Mouse (Mus musculus): Measurements from ENCODE around the gene Gm10842. TPM values are rescaled to one million over a fixed set of nuclear protein-coding genes. Genes with fewer than 3 reads are reported as not detected.

Gene Gm10842
- polyA plus RNA-seq, 1 experiment = not detected

DNA sequence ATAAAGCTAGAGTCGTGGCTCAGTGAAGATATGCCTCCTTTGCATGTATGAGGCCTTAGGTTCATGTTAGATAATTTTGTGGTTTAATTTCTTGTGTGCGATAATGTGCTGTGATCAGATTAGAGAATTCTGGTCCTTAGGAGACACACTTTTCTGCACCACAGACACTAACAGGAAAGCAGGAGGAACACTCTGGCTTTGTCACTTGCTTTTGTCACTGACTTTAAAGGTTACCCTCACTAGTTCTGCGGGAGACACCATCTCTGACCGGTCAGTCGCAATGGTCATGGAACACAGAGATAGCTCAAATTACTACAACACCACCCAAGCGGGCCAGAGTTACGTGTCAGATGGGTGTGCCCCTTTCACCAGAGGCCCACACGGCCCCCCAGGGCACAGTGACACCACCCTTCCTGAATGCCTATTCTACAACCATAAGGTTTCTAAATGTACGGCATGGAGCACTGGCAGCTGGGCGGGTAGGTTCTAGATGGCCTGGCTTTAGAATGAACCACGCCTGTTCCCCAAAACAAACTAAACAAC, 5.7 kb downstream of the Gm10842 start:
- no peak for DNase-seq (ENCODE audit: extremely low spot score in 1 of 2, low spot score in 1 of 2)

GRCm38 (mm10) chr11:105153068-105153833, 6.6 kb downstream of the Gm10842 start:
- DNase-seq (ENCODE audit: extremely low spot score in 1 of 2, low spot score in 1 of 2) = no peak

DNA sequence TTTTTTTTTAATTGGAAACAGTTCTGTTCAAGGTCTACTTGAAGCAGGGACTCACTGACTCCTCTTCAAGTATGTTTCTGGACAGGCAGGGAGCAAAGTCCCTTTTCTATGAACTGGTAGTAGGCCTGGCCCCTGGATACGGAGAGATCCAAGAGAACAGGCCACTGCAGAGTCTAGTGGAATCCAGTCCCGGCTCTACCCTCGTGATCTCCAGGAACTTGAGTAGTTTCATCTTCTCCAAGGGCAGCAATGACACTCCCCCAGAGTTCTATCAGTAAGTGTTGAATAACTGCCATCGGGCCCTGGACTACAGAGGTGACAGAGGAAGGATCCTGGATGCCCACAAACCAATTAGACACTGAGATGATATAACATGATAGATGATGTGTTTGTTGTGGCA, 9.2 kb downstream of the Gm10842 start:
- DNase-seq (ENCODE audit: extremely low spot score in 1 of 2, low spot score in 1 of 2) = no peak

- DNase-seq (ENCODE audit: extremely low spot score in 1 of 2, low spot score in 1 of 2) = no peak
Observed at GRCm38 (mm10) chr11:105156748-105157267, 10.1 kb downstream of the Gm10842 start.

GRCm38 (mm10) chr11:105158047-105158446, 11.4 kb downstream of the Gm10842 start:
- no peak for DNase-seq (ENCODE audit: extremely low spot score in 1 of 2, low spot score in 1 of 2)

DNA sequence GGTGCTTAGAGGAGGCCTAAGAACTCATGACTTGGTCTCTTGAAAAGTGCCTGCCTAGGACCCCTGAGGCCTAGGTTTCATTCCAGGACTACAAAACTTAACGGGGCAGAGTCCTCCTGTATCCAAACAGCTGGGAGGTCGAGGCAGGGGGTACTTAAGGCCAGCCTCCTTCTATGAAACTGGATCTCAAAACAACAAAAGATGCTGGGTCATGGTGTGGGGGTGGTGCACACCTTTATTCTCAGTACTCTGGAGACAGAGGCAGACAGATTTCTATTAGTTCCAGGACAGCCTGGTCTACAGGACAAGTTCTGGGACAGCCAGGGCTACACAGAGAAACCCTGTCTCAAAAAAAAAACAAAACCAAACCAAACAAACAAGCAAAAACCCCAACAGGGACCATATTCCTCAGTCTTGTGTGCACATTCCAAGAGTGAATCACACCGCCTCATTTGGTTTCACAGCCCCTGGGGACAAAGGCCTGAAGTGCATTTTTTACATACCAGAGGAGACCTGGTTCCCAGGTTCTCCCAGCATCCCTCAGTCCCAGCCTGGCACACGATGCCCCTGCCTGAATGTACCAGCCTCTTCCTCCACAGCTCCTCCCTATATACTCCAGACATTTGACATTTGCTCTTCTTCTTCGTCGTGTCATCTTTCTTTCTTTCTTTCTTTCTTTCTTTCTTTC, 13.1 kb downstream of the Gm10842 start:
- DNase-seq (ENCODE audit: extremely low spot score in 1 of 2, low spot score in 1 of 2) = no peak

GRCm38 (mm10) chr11:105161411-105161810, 14.7 kb downstream of the Gm10842 start:
- DNase-seq (ENCODE audit: extremely low spot score in 1 of 2, low spot score in 1 of 2) = no peak

DNA sequence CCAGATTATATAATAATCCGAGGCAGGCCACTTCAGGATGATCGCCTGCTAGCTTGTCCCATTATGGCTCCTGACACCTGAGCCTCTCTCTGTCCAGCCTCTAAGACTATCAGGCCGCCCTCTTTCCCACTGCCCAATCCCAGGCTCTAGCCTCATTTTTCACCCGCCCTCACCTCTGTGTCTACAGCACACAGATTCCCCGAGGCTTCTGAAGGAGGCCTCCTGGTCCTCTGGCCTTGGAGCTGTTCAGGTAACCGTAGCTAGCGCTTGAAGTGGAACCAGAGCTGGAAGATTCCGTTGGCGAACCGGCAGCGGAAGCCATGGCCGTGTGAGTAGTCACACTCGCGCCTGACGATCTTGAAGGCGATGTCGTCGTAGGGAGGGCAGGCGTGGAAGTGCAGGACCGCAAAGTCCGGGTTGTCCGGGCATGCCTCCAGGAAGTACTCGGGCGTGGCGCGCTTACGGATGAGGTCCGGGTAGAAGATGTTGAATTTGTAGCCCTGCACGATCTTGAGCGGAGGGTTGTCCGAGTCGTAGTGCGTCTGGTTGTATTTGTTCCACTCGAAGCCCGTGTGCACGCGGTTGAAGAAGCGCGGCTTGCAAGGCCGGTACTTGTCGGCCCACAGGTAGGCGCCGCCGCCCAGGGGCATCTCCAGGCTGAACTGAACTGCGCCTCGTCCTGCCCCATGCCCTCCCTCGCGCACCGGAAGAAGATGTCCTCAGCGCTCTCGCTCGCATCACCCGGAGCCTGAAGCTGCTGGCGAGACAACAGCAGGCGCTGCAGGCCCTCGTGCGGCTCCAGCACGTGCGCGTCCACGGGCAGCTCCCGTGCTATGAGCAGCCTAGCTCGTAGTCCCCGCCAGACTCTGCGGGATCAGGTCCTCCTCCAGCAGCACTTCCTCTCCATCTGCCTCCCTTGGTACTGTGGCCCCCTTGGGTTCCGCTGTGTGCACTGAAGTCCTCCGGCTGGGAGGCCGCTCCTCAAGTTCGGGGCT, 18.1 kb downstream of the Gm10842 start:
- no peak for DNase-seq (ENCODE audit: extremely low spot score in 1 of 2, low spot score in 1 of 2)

DNA sequence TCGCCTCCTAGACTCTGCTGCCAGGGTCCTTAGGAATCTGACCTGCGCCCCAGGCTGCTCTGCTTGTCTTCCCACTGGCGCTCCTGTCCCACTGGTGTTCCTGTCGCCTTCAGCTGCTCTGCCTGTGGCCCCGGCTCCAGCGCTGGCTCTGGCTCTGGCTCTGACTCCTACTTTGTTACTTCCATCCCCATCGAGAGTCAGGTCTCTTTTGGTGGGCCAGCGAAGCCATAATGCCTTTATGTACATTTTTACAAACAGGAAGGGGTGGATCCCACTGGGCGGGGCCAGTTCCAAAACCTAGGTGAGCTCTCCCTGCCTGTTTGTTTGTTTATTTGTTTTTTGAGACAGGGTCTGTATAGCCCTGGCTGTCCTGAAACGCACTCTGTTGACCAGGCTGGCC, 20.1 kb downstream of the Gm10842 start:
- DNase-seq (ENCODE audit: extremely low spot score in 1 of 2, low spot score in 1 of 2) = no peak

- DNase-seq (ENCODE audit: extremely low spot score in 1 of 2, low spot score in 1 of 2) = no peak
Observed at GRCm38 (mm10) chr11:105178516-105178915, 31.8 kb downstream of the Gm10842 start, which contains the start of gene Tlk2. Gene Tlk2 (plus strand): TSS chr11:105178807.

- DNase-seq (ENCODE audit: extremely low spot score in 1 of 2, low spot score in 1 of 2) = no peak
Observed at GRCm38 (mm10) chr11:105179523-105179922, 32.8 kb downstream of the Gm10842 start.

DNA sequence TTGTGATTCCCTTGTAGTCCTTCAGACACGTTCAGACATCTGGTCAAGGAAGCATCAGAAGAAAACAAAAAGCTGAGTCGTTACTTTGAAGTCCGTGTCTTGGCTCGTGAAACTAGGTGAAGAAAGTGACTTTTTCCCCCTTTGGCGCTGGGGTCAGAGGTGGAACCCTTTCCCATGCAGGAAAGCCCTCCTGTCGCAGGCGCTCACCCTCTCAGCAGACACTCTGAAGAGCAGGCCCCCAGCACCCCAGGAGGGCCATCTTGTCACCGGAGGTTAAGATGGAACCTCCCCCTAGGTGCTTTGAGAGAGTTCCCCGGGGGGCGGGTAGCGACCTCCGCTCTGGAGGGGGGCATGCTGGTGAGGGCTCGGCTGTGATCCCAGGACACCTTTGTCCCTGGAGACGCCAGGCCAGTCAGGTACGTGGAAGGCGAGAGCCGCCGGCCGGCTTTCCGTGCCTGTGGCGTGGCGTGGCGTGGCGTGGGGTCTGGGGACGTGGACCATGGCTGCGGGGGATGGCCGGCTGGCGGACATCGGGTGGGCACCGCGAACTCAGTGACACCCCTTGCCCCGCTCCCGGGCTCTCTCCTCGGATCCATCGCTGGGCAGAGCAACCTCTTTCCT, 33.9 kb downstream of the Gm10842 start:
- peak in 1 of 2 experiments; percentile 13 for DNase-seq (ENCODE audit: extremely low spot score in 1 of 2, low spot score in 1 of 2)

GRCm38 (mm10) chr11:105181126-105181637, 34.5 kb downstream of the Gm10842 start:
- peak; percentile 63 to 82 for DNase-seq (ENCODE audit: extremely low spot score in 1 of 2, low spot score in 1 of 2)

- DNase-seq (ENCODE audit: extremely low spot score in 1 of 2, low spot score in 1 of 2) = peak in 1 of 2 experiments; percentile 24
Observed at GRCm38 (mm10) chr11:105181689-105182460, 35.2 kb downstream of the Gm10842 start.

DNA sequence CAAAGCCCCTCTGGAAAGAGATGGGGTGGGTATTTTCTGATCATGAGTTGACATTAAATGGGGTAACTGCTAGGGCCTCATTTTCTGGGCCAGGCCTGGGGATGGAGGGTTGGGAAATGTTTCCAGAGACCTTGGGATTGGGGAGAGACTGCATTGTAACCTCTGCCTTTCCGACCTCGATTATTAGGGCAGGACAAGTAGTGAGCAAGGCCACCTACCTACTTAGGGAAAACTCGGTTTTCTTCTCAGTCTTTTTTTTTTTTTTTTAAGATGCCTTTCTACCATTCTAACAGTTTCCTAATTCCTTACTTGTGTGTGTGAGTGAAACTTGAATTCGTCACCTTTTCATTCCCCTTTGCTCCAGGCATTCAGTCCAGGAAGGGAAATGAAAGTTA, 35.8 kb downstream of the Gm10842 start:
- no peak for DNase-seq (ENCODE audit: extremely low spot score in 1 of 2, low spot score in 1 of 2)

DNA sequence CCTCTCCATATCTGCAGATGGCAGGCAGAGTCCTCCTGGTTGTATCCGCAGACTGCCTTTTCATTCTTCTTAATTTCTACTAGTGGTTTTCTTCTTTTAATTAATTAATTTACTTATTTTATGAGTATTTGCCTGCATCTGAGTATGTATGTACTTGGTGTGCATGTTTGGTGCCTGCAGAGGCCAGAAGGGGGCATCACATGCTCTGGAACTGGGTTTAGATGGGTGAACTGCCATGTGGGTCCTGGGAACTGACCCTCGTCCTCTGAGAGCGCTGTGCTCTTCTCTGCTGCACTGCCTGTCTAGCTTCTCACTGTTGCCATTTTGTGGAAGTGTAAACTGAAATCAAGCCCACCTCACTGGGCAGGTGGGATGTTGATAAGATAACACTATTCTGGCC, 38.0 kb downstream of the Gm10842 start:
- no peak for DNase-seq (ENCODE audit: extremely low spot score in 1 of 2, low spot score in 1 of 2)

DNA sequence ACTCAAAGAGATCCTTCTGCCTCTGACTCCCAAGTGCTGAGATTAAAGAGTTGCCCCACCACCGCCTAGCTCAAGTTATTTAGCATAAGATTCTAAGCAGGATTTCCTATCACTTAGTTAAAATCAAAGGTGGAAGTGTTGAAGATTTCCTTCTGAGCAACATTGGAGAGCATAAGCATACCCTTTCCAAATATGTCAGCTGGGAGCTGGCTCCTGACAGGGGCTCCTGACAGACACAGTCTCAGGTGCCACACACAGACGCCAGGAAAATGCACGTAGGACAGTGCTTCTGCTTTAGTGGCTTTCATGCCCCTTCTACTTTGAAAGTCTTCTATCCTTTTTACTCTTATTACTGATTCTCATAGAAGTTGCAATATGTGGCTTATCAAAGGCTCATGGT, 45.5 kb downstream of the Gm10842 start:
- DNase-seq (ENCODE audit: extremely low spot score in 1 of 2, low spot score in 1 of 2) = no peak
